Mouse (Mus musculus): ENCODE data around the gene Mgea5. TPM values are rescaled to one million over a fixed set of nuclear protein-coding genes. Genes with fewer than 3 reads are reported as not detected.

Mgea5 gene
- polyA plus RNA-seq, 2 experiments: 59.0 to 85.3 TPM

- TF ChIP-seq POLR2A (IDR thresholded peaks at IDR 0.05; ENCODE audit: borderline replicate concordance, extremely low read depth, insufficient read depth, insufficient read length): no peak
- WGBS: 57% methylated on average over 5 of the region's 5 CpGs
- H3K27me3 ChIP-seq (ENCODE audit: control insufficient read depth, insufficient read depth, low read length): peaks cover 59% of the 10 kb centered on the region
Observed at GRCm38 (mm10) chr19:45734191-45734590, 49.4 kb downstream of the Mgea5 start.

GRCm38 (mm10) chr19:45733564-45733963 is 50.1 kb downstream of the Mgea5 start:
- no peak for ATAC-seq (ENCODE audit: low FRiP score, low read depth)
- no peak overlapping the region for H3K4me3 ChIP-seq (replicated peaks; ENCODE audit: low read length)
- H3K4me1 ChIP-seq (ENCODE audit: control insufficient read depth, insufficient read depth, low read length): peaks cover 12% of the 10 kb centered on the region
- H3K27me3 ChIP-seq (ENCODE audit: control insufficient read depth, insufficient read depth, low read length): peaks cover 53% of the 10 kb centered on the region
- no peak for TF ChIP-seq POLR2A (IDR thresholded peaks at IDR 0.05; ENCODE audit: borderline replicate concordance, extremely low read depth, insufficient read depth, insufficient read length)
- no peak for DNase-seq (ENCODE audit: low spot score)
- no peak overlapping the region for H3K9ac ChIP-seq (ENCODE audit: low read depth, low read length, severe bottlenecking)
- H3K4me2 ChIP-seq (replicated peaks; ENCODE audit: low read depth, low read length, severe bottlenecking): no peak overlapping the region
- no peaks in the 10 kb centered on the region for H3K9me3 ChIP-seq (ENCODE audit: control insufficient read depth, low read length)
- no peak overlapping the region for H3K27ac ChIP-seq (replicated peaks; ENCODE audit: low read depth, low read length)
- H3K36me3 ChIP-seq (ENCODE audit: control insufficient read depth, insufficient read depth, low read length): no peaks in the 10 kb centered on the region
- WGBS: 28% methylated on average over 10 of the region's 10 CpGs

More at GRCm38 (mm10) chr19:45734191-45734590, 49.4 kb downstream of the Mgea5 start:
- Histone ChIP-seq H3K9ac (ENCODE audit: low read depth, low read length, severe bottlenecking) (no peak overlapping the region), H3K4me3 (replicated peaks; ENCODE audit: low read length) (no peak overlapping the region), H3K4me2 (replicated peaks; ENCODE audit: low read depth, low read length, severe bottlenecking) (no peak overlapping the region), H3K36me3 (ENCODE audit: control insufficient read depth, insufficient read depth, low read length) (no peaks in the 10 kb centered on the region), H3K9me3 (ENCODE audit: control insufficient read depth, low read length) (no peaks in the 10 kb centered on the region), H3K27ac (replicated peaks; ENCODE audit: low read depth, low read length) (no peak overlapping the region), H3K4me1 (ENCODE audit: control insufficient read depth, insufficient read depth, low read length) (peaks cover 12% of the 10 kb centered on the region)
- ATAC-seq (ENCODE audit: low FRiP score, low read depth): no peak
- no peak for DNase-seq (ENCODE audit: low spot score)

GRCm38 (mm10) chr19:45731658-45732057 is 52.0 kb downstream of the Mgea5 start:
- WGBS: 85% methylated on average over 7 of the region's 7 CpGs
- Histone ChIP-seq H3K27ac (replicated peaks; ENCODE audit: low read depth, low read length) (no peak overlapping the region), H3K9ac (ENCODE audit: low read depth, low read length, severe bottlenecking) (no peak overlapping the region), H3K4me2 (replicated peaks; ENCODE audit: low read depth, low read length, severe bottlenecking) (no peak overlapping the region), H3K4me1 (ENCODE audit: control insufficient read depth, insufficient read depth, low read length) (peaks cover 5% of the 10 kb centered on the region; the same call in 1 of the 2 replicates), H3K4me3 (replicated peaks; ENCODE audit: low read length) (no peak overlapping the region), H3K9me3 (ENCODE audit: control insufficient read depth, low read length) (no peaks in the 10 kb centered on the region), H3K27me3 (ENCODE audit: control insufficient read depth, insufficient read depth, low read length) (peaks cover 37% of the 10 kb centered on the region; the same call in 1 of the 2 replicates), H3K36me3 (ENCODE audit: control insufficient read depth, insufficient read depth, low read length) (no peaks in the 10 kb centered on the region)
- ATAC-seq (ENCODE audit: low FRiP score, low read depth): no peak
- no peak for DNase-seq (ENCODE audit: low spot score)
- TF ChIP-seq POLR2A (IDR thresholded peaks at IDR 0.05; ENCODE audit: borderline replicate concordance, extremely low read depth, insufficient read depth, insufficient read length): no peak

- ATAC-seq (ENCODE audit: low FRiP score, low read depth) (no peak), DNase-seq (ENCODE audit: low spot score) (no peak)
- 72% methylated on average over 8 of the region's 8 CpGs for WGBS
- TF ChIP-seq POLR2A (IDR thresholded peaks at IDR 0.05; ENCODE audit: borderline replicate concordance, extremely low read depth, insufficient read depth, insufficient read length): no peak
- no peaks in the 10 kb centered on the region for H3K36me3 ChIP-seq (ENCODE audit: control insufficient read depth, insufficient read depth, low read length)
- no peaks in the 10 kb centered on the region for H3K9me3 ChIP-seq (ENCODE audit: control insufficient read depth, low read length)
- no peak overlapping the region for H3K9ac ChIP-seq (ENCODE audit: low read depth, low read length, severe bottlenecking)
- H3K4me3 ChIP-seq (replicated peaks; ENCODE audit: low read length): no peak overlapping the region
- H3K4me2 ChIP-seq (replicated peaks; ENCODE audit: low read depth, low read length, severe bottlenecking): no peak overlapping the region
- H3K27me3 ChIP-seq (ENCODE audit: control insufficient read depth, insufficient read depth, low read length): peaks cover 27% of the 10 kb centered on the region; the same call in 1 of the 2 replicates
- H3K4me1 ChIP-seq (ENCODE audit: control insufficient read depth, insufficient read depth, low read length): peaks cover 15% of the 10 kb centered on the region
- H3K27ac ChIP-seq (replicated peaks; ENCODE audit: low read depth, low read length): no peak overlapping the region
Observed at GRCm38 (mm10) chr19:45730042-45730441, 53.6 kb downstream of the Mgea5 start.

- TF ChIP-seq POLR2A (IDR thresholded peaks at IDR 0.05; ENCODE audit: borderline replicate concordance, extremely low read depth, insufficient read depth, insufficient read length): no peak
- H3K9me3 ChIP-seq (ENCODE audit: control insufficient read depth, low read length): no peaks in the 10 kb centered on the region
- H3K4me1 ChIP-seq (ENCODE audit: control insufficient read depth, insufficient read depth, low read length): peaks cover 11% of the 10 kb centered on the region
- no peak for ATAC-seq (ENCODE audit: low FRiP score, low read depth)
- 68% methylated on average over 10 of the region's 10 CpGs for WGBS
- H3K27ac ChIP-seq (replicated peaks; ENCODE audit: low read depth, low read length): no peak overlapping the region
- H3K36me3 ChIP-seq (ENCODE audit: control insufficient read depth, insufficient read depth, low read length): no peaks in the 10 kb centered on the region
- peaks cover 7% of the 10 kb centered on the region; the same call in 1 of the 2 replicates for H3K27me3 ChIP-seq (ENCODE audit: control insufficient read depth, insufficient read depth, low read length)
- no peak overlapping the region for H3K4me2 ChIP-seq (replicated peaks; ENCODE audit: low read depth, low read length, severe bottlenecking)
- no peak overlapping the region for H3K9ac ChIP-seq (ENCODE audit: low read depth, low read length, severe bottlenecking)
- no peak overlapping the region for H3K4me3 ChIP-seq (replicated peaks; ENCODE audit: low read length)
- DNase-seq (ENCODE audit: low spot score): no peak
Observed at GRCm38 (mm10) chr19:45727231-45727630, 56.4 kb downstream of the Mgea5 start.

All from limb, embryonic 14.5 days (tissue).